Mouse (Mus musculus) erythroblast, adult 5-6 weeks (primary cell): ENCODE results near the gene Sipa1l3. TPM values are rescaled to one million over a fixed set of nuclear protein-coding genes. Genes with fewer than 3 reads are reported as not detected.
A peak's percentile ranks its signal among the peaks of the same experiment; 100 is the strongest.

Experiments
- ATAC-seq: replicated peaks from 2 replicates; pipeline ENCODE4 v1.8.0; 2016; ENCODE audit warnings: moderate number of reproducible peaks, mild to moderate bottlenecking, moderate TSS enrichment, inconsistent platforms; ENCODE audit not compliant: poor library complexity, low FRiP score, severe bottlenecking
- total RNA-seq, 2 experiments: library from RNA; stranded (forward) in 1 of 2; stranded (reverse) in 1 of 2; fragments of 150-400 nt in 1 of 2; fragments of 200-764, 138-1000 nt in 1 of 2; gene quantifications; 2 replicates each; pipeline versions ENCODE4 v1.2.3 to v1.2.4; 2015 to 2017; ENCODE audit warnings: low replicate concordance in 2 of 2

Gene Sipa1l3
- total RNA-seq (2015; ENCODE audit: low replicate concordance) (2.9 and 5.4 TPM in 2 replicates), total RNA-seq (2017; ENCODE audit: low replicate concordance) (1.1 and 5.2 TPM in 2 replicates)

DNA sequence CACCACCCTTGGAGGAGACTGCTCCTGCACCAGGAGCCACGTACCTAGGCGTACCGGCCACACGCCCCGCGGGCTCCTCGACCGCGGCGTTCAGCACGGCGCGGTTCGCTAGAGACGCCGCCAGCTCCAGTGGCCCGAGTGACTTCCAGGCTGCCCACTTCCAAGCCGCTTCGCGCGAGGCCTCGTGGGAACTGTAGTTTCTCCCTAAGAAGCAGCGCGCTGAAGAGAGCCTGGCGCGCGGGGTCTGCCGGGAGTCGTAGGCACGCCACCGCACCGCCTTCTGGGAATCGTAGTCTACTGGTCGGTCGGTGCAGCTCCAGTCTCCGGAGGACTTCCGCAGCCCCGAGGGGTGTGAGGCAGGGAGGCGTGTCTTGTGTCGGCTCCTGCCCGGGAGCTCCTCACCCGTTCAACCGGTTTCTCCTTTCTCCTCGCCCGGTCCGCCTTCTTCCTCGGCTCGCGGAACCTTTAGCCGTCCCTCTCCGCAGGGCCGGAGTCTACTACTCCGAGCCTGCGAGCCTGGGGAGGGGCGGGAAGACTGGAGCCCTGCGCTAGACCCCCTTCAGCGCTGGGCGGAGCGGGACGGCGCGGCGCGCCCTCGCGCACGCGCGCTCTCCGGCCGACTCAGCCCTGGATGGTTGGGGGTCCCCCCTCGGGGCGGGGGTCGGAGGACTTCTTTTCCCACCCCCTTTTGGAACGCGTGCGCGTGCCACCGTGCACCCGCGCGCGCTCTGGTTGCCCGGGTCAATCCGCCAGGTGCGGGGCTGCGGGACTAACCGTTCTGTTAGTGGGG lies at the start of gene Sipa1l3:
Gene Sipa1l3, minus strand, starts transcription at position 221 of the 790 bp plus-strand sequence.
- peak; percentile 99 for ATAC-seq

DNA sequence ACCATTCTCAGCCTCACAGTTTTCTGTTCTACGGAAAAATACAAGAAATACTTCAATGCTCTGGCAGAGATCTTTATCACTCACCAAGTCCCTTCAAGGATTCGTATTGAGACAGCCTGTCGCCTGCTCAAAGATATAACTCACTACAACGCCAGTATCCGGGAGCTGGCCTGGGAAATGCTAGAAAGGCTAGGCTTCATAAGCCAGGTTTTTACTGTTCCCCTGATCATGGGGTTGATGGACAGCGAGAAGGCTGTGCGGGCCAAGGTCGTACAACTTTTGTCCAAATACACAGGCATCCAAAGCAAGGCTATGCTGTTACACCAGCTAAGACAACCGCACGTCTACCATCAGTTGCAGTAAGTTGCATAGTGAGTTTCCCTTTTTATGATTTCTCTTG lies 44.6 kb upstream of the Sipa1l3 start:
- ATAC-seq = no peak

DNA sequence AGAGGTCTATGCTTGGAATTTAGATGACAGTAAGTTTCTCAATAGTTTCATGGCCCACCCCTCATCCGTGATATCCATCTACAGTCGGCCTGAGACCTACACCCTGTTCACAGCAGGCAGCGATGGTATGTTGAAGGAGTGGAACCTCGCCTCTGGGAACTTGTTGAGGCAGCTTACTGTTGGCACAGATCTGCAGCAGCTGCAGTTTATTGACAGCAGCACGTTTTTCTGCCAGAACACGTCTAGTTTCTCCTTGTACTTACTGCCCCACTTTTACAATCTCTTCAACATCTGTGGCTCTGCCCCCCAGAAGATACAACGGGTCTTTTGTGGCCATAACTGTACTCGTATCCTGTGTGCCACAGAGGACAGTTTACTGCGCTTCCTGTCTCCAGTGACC lies 42.6 kb upstream of the Sipa1l3 start:
- ATAC-seq = no peak

DNA sequence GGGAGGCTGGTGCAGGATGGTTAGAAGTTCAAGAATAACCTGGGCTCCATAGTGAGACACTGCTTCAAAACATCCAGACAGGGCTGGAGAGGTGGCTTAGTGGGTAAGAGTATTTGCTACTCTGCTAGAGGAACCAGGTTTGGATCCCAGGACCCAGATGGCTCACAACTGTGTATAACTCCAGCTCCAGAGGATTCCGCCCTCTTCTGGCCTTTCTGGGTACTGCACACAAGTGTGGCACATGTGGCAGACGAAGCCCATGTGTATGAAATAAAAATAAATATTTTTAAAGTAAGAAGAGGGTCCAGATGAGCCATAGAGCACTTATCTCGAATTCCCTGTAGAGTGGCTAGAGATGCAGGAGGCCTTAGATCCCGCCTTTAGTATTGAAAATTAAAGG lies 40.8 kb upstream of the Sipa1l3 start:
- ATAC-seq = no peak

DNA sequence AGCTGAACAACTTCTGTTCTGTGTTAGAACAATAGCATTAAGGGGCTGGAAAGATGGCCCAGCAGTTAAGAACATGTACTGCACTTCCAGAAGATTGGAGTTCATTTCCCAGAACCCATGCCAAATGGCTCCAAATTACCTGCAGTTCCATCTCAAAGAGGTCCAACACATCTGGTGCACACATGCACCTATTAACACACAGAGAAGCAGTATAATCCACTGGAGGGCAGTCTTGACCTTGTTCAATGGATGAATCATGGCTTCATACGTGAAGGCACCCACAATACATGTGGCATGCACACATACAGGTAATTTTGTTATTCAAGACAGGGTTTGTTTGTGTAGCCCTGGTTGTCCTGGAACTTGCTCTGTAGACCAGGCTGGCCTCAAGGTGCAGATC lies 40.3 kb upstream of the Sipa1l3 start:
- no peak for ATAC-seq

DNA sequence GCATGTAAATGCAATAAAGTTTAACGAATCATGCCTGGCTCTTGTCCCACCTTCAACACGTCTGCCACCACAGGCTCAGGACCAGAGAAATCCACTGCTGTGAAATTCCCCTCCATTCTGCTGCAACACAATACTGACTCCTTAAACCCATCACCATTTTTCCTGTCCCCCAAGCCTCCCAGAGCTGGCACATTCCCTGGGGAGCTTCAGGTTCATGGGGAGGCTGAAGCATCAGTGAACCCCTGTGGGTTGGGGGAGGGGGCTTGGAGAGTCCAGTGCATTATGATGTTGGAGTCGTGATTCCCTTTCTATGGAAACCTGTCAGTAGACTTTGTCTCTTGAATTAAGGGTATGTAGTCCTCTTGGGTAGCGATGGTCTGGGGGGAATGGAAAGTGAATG lies 37.8 kb upstream of the Sipa1l3 start:
- no peak for ATAC-seq

DNA sequence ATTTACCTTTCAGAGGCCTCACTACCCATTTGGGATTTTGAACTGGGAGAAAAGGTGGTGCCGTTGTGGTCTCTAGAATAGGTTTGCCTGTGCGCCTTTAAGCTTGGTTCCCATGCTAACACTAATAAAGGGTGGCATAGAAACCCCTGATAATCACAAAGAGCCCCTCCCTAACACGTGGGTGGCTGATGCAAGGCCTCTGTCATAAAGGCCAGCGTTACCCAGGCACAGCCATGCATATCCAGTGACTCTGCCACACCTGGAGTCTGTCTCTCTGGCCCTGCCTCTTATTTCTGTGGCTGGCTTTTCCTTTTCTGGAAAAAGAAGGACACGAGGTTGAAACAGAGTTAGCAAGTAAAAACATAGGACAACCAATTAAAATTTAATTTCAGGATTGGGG lies 37.1 kb upstream of the Sipa1l3 start:
- no peak for ATAC-seq

DNA sequence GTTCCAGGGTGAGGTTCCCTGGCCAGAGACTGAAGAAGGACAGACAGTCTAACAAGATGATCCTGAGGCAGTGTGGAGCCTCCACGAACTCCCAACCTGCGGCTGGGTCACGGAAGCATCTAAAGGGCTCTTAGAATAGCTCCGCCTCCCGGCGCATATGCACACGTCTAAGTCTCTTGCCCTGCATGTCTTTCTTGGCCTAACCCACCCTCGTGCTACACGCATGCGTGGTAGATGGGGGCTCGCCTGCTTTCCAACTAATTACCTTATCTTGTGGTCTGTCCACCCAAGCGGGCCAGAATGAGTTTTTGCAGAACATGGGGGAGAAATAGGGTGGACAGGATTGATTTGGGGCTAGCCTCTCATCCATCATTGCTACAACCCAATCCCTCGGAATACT lies 36.6 kb upstream of the Sipa1l3 start:
- no peak for ATAC-seq

DNA sequence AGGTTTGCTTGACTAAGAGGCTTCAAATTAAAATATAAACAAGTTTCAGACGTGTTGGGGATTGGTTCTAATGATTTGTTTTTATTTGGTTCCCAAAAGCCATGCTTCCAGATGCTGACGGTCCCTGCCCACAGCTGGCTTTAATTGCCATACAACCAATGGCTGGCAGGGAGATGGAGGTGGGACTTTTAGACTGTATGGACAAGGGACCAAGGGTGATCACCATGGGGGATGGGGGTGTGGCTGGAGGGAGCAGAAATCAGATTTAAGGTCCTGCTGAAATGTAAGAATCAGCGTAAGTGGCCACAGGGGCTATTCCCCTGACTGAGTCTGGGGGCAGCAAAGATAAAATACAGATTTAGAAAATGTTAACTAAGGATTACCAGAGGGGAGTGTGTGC lies 32.2 kb upstream of the Sipa1l3 start:
- ATAC-seq = no peak

DNA sequence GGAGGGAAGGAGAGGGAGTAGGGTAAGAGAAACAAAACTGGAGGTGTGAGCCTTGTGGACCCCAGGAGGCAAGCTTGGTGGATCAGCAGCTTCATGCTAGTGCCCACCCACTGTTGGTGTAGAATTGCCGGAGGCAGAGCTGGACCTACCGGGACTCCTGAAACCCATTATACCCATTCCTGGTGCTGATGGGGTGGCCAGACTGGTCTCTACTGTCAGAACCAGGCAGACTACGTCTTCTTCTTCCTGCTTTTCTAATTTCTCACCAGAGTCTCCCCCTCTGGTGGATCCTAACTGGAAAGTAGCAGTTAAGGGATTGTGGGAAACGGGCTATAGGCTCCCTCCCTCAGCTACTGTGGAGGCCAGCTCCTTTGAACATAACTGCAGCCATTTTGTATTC lies 23.2 kb upstream of the Sipa1l3 start:
- no peak for ATAC-seq

DNA sequence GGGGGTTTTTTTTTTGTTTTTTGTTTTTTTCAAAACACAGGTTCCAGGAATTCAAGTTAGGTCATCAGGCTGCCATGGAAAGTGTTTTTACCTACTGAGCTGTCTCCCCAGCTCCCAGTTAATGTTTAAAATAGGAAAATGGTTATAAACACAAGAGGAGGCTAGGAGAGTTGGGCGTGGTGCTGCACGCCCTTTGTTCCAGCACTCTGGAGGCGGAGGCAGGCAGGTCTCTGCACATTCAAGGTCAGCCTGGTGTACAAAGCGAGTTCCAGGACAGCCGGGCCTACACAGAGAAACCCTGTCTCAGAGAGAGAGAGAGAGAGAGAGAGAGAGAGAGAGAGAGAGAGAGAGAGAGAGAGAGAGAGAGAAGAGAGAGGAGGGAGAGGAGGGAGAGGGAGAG lies 22.7 kb upstream of the Sipa1l3 start:
- ATAC-seq = no peak

DNA sequence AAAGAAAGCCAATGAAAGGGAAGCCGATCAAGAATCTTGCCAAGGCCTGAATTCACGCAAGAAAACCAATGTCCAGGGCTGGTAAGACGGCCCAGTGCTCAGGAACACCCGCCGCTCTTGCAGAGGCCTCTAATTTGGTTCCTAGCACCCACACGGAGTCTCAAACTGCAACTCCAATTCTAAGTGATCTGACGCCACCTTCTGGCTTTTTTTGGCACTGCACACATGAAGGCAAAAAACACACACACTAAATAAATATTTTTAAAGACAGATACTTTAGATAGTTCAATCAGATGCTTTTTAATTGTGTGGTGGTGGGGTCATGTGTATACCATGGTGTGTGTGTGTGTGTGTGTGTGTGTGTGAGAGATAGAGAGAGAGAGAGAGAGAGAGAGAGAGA lies 22.2 kb upstream of the Sipa1l3 start:
- no peak for ATAC-seq

DNA sequence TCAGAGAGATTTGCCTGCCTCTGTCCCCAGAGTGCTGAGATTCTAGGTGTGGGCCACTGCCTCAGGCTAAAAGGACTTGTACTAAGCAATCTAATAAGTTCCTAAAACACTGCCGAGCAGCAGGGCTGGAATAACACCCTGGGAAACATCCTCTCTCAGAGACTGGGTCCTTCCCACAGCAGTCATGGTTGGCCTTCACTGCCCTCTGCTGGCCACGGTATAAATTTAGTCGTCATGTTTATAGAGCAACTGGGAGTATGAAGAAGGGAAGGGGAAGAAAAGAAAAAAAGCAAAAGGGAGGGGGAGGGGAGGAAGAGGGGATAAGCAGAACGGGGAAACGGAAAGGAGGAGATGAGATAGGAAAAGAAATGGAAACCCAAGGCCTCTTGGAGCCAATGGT lies 5.3 kb upstream of the Sipa1l3 start:
- ATAC-seq = no peak

DNA sequence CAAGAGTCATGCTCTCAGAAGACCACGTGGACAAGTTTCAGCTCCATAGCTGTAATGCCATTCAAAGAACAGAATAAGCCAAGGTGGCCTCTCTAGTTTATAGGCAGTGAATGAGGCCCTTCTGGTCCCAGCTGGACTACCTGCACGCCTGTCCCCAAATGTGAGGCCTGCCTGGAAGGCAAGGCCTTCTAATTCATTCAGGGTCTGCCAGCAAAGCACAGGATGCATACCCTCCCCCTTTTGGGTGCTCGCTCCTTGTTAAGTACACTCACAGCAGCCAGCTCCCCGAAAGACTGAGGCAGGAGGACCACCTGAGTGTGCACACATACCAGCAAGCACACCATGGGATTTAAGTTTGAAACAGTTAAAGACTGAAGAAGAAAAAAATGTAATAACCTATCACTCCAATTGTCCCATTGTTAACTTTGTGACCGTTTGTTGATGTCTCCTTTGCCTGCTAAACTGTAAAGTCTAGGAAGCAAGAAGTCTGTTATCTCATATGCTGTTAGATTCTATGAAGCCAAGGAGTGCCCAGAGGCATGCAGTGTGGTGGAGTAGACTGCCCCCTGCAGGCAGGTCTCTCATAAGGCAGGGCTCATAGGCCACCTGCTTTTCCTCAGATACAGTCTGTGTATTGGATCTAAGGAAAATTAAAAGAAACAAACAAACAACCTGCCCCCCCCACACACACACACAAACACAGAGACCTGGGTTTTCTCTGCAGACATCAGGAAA lies 3.6 kb upstream of the Sipa1l3 start:
- ATAC-seq = no peak

DNA sequence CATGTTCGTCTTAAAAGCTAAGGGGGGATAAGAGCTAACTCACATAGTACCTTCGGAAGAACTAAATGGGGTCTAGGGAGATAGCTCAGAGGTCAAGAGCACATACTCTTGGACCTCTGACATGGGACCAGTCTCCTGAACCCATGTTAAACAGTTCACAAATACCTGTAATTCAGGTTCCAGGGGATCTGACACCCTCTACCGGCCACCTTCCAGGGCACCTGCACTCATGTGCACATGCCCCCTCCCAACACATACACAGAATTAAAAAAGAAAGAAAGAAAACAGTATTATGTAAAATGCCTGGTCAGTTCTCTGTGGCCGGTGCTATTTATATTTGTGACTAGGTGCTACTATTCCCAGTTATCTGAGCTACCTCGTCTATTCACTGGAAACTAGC lies 2.9 kb upstream of the Sipa1l3 start:
- ATAC-seq = no peak

DNA sequence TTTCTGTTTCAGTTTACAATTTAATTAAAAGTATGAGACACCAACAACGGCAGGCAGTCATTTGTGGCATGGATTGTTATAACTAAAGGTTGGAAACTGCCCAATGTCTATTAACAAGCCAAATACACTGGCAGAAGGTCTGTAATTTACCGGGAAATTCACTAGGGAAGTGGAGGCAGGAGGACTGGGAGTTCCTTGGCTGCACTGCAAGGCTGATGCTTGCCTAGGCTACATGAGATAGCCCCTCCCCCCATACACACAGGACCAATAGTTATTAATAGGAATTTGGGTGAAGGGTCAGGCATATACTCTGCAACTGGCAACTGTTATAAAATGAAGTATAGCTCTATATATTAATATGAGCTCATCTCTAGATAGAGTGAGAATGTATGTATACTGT lies 2.4 kb upstream of the Sipa1l3 start:
- ATAC-seq = no peak

DNA sequence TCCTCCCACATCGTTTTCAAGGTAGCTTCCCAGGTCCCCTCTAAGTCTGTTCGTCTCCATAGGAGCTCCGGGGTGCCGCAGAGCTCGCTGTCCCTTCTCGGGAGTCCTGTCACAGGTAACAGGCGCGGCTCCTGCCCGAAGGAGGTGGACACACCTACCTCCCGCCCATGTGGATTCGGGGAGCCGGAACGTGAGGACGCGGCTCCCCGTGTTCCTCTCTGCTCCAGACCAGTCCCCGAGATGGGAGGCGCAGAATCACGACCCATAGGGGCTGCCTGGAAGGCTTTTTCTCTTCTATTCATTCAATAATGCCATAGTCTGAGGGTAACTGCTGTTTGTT lies 740 bp upstream of the Sipa1l3 start:
- no peak for ATAC-seq

DNA sequence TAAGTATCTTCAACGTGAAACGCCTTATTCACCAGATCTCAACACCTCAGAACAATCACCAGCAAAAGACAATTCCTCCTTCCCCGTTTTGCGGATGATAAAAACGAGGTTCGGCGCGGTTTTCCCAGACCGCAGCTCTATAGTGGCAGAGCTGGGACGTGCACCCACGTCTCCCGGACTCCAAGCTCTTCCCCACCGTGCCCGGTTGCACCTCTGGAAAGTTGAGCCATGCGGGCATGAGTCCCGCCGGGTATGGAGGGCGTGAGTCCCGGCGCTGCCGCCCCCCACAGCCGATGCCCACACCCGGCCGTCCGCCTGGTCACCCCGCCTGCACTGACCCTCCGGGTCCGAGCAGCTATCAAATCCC lies 404 bp downstream of the Sipa1l3 start:
- ATAC-seq = no peak

DNA sequence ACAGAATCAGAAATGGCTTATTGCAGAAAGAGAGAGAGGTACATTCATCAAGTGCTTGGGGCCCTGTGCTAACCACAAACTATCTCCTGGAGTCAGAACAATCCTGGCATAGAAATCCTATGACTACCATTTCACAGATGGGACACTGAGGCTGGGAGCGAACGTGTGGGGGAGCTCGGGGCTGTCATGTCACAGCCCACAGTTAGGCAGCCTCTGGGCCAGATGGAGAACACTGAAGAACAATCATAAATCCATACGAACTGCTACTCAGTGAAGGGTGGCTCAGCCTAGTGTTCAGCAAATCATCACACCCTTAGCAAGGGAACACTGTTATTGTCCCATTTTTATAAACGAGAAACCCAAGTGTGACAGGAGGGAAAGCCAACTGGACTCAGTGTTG lies 1.3 kb downstream of the Sipa1l3 start:
- ATAC-seq = no peak

DNA sequence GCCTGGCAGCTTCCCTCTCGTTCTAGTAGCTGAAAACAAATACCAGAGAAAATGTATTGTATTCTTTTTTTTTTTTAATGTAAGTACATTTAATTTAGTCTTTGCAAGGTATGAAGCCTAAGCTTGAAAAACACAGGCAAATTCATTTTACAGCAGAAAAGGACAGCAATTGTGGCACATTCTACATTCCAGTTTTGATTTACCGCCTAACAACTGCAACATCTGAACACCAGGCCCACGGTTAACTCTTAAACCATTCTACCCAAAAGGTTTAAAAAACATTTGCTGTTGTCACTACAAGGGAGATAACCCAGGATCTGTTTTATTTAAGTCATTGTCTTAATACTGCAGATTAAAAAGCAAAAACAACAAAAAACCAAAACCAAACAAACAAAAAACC lies 2.8 kb downstream of the Sipa1l3 start:
- ATAC-seq = no peak

DNA sequence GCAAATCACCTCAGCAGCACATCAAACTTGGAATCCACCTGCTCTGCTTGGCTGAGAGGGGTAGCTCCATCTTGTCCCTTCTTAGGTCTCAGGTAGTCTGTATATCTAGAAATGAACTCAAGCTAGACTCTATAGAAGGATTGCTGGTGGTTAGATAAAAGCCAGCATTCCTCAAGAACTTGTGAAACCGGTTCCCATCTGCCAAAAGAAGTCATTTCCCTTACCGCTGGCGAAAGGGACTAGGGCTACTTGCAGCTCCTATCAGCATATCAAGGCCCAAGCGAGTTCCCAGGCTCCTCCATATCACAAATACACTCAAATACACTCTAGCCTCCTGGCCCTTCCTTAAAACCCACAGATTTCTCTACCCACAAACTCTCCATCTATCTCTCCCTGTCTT lies 5.7 kb downstream of the Sipa1l3 start:
- no peak for ATAC-seq
